Mouse (Mus musculus): ENCODE measurements around the gene Ramp2. TPM values are rescaled to one million over a fixed set of nuclear protein-coding genes. Genes with fewer than 3 reads are reported as not detected.

Gene Ramp2
- total RNA-seq, 2 experiments from 2014 or later, result 31.8 to 51.8 TPM

DNA sequence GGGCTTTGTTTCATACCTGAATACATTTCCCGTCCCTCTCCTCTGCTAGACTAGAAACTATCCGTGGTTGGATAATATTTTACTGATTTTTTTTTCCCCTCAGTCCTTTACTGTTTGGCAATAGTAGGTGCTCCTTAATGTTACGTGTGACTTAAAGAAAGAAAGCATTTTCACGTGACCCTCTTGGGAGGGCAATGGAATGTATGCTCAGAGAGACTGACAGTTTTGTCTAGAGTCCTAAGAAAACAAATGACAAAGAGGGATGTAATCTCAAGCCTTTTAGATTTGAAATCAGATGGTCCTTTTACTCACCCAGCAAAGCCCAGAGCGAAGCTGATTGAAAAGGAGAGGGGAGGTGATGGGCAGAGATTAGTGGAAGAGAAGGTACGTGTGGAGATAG is 20.1 kb downstream of the Ramp2 start:
- DNase-seq, result no peak

DNA sequence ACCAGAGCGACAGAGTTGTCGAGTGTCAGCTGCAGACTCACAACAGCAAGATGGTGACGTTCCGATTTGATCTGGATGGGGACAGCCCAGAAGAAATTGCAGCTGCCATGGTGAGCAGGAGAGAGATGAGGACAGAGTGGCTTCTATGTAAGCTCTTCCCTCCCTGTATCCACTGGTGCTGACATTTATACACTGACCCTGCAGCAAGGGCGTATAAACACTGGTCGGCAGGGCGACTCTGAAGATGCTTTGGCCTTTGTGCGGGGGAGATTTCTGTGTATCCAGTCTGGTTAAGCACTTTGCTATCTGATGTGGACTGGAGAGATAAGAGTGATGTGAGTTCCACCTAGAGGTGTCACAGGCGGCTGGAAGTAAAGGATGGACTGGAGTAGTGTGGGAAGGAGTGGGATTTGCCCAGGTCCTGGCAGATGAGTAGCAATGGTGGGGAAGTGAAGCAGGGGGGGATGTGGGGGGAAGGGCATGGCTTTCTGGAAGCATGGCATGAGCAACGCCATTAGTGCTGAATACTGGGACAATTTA is 23.8 kb downstream of the Ramp2 start:
- DNase-seq, result no peak

DNA sequence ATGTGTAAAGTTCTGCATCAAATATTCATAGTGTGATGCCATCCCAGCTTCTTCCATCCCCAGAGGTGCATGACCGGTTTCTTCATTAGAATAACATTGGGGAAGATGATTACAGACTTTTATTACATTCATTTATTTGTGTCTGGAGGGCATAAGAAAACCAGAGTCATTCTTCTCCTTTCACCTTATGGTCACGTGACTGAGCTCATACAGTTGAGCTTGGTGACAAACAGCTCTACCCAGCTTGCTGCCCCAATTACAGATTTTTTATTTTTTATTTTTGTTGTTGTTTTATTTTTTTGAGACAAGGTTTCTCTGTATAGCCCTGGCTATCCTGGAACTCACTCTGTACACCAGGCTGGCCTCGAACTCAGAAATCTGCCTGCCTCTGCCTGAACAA is 26.6 kb downstream of the Ramp2 start:
- no peak for DNase-seq

GRCm38 (mm10) chr11:101275309-101275708 is 29.5 kb downstream of the Ramp2 start:
- DNase-seq, result no peak

GRCm38 (mm10) chr11:101276319-101277070 is 30.7 kb downstream of the Ramp2 start:
- no peak for DNase-seq

DNA sequence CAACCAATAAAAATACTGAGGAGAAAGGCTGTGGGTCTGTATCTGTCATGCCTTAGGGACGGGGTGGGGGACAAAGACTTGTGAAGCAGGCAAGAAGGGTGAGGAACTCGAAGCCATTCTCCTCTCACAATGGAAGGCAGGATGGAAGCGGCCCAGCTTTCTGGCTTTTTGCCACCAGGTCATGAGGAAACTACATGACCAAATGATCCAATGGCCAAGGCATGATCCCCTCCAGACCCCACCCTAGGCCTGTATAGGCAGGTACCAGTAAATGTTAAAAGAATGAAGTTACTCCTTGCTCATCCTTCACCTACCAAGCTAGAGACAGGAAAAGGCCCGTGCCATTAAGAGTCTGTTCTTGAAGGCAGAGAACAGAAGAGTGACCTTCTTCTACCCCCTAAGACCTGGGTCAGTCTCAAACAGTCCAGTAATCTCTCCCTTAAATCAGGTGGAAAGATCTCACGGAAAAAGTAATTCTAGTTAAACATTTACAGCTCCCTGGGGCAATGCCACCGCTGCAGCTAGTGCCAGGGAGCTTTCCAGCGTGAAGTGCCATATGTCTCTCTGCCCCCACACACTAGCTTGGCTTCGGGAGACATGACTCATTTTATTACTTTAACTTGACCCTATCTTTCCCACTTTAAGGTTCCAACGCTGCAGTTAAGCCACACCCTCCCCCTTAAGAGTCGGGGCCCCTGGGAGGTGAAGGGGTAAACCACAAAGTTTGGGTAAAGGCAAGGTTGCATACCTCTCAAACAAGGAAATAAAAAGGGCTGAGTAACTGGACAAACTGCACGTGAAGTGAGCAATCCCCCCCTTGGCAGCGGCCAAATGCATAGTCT is 31.8 kb downstream of the Ramp2 start:
- no peak for DNase-seq

DNA sequence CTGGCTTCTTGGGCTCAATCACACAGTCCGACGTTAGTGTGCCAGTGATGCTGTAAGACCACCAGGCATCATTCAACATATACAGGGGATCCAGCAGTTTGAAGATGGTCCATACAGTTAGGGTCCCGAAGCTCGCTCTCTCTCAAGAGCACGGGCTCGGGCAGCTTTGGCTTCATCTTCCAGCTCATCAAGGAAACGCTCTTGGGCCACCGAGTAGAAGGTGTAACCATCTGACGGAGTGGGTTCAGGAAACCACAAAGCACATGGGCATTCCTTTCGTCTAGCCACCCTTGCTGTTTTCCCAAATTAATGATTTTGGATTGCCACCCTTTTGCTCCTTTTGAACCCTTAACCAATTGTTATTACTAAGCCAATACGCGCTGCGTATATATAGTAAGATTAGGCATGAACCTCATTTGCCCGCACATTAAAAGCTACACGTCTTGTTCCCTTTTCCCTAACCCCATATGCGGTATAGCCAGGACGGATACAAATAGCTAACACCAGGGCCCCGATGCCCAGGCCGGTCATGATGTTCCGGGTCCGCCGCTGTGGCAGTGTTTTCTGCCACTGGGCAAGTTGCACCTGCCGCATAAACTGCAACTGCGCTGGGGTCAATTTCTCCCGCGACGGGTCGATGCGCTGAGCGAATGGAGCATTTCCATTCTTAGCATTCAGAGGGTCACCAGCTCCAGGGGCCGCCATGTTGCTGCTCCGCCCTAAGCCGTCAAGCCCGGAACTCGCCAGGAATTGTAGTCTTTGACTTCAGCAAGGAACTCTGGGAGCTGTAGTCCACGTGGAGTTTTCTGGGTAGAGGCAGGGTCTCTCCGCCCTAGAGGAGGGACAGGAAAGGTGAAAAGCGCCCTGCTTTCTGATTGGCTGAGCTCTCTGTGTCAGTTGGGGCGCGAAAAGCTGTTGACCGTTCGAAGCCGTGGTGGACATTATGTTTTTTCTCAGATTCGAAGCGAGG is 32.7 kb downstream of the Ramp2 start, which contains the start of the genes Cntd1 and Coa3:
TSS of gene Cntd1 (plus strand) at position 790 of the 970 bp plus-strand sequence.
TSS of gene Coa3 (minus strand) at position 892 of the 970 bp plus-strand sequence.
- peak; percentile 81 for DNase-seq

- no peak for DNase-seq
These were observed 33.4 kb downstream of the Ramp2 start for GRCm38 (mm10) chr11:101279193-101279569.

DNA sequence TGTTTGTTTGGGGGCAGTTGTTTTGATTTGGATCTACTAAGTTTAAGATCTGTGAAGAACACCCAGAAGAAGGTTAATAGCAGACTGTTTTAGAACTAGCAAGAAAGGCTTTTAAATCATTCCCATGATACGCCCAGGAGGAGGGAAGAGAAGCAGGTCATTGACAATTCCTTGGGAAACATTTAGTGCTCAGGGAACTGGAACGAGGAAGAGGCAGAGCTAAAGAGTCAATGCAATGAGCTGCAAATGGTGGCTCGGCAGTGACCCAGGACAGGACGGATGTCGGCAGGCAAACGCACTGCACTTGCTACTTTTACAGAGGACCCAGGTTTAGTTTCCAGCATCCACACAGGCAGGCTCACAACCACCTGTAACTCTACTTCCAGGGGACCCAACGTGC is 35.0 kb downstream of the Ramp2 start:
- no peak for DNase-seq

GRCm38 (mm10) chr11:101282896-101283295 is 37.1 kb downstream of the Ramp2 start:
- DNase-seq, result no peak

- no peak for DNase-seq
These were observed 38.0 kb downstream of the Ramp2 start for GRCm38 (mm10) chr11:101283805-101284204.

DNA sequence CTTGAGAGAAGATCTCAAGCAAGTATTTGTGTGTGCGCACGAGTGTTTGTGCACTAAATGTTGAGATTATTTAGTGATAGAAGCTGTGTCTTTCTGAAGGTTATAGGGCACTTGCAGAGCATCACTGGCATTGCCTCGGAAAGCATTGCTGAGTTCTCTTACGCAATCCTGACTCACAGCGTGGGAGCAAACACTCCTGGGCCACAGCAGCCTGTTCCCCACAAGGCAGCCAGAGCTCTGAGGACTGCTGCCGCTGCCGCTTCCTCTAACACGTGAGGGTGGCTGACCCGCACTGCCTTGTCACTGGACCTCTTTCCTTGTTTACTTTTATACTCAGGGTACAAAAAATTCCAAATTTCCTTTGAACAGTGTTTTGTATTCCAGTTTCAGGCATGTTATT is 41.5 kb downstream of the Ramp2 start:
- DNase-seq, result no peak

DNA sequence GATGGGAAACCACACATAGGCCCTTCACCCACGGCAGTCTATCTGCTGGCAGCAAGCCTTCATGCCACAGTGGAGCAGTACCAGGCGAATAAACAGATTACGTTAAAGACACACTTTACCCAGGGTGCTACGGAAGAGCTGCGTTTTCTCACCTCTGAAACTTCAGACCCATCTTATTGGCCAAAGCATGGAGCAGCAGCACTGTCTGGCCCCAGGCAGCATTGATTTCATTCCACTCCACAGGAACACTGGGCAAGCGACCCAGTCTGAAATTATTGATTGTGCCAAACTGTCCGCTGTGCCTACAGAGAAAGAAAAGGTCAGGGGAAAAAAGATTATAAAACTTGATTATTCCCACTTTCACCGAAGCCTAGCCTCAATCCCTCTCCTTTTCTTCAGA is 45.4 kb downstream of the Ramp2 start:
- no peak for DNase-seq

GRCm38 (mm10) chr11:101295191-101295590 is 49.4 kb downstream of the Ramp2 start:
- DNase-seq, result no peak

DNA sequence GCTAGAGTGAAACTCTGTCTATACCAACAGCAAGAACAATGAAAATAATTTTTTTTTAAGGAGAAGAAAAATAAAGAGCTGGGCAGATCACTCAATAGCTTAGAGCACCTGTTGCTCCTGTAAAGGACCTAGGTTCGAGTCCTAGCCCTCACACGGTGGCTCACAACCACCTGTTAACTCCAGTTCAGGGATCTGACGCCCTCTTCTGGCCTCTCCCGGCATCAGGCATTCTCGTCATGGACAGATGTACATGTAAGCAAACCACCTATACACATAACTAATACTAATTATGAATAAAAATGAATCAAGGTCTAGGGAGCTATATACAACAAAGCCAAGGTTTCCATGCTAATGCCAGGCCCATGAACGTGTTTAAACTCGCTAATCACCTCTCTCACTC is 55.1 kb downstream of the Ramp2 start:
- DNase-seq, result no peak

DNA sequence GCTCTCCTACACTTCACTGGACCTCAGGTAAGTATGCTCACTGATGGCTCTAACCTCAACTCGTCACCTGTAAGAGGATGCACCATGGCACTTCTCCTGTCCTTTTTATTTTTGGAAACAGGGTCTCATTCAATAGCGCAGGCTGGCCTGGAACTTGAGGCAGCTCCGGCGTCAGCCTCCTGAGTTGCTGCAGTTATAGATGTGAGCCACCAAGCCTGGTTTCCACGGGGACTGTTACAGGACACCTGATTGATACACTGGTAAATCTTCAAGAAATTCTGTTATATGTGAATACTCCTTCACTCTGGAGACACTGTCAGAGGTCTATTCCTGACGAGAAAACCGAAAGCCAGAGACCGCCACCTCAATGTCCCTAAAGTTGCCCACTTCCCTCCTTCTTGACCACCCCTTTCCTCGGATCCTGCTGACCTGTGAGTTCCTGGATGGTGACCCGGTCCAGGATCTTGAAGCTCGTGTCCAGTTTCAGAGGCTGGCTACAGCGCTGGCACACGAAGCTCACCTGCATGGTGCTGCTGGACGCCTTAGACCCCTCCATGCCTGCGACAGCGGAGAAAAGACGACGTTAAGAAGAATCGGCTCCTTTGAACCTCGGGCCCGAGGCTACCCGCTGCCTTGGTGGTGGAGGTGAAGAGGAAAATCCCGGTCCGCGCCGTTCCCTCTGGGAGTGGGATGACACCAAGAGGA is 55.6 kb downstream of the Ramp2 start:
- no peak for DNase-seq

GRCm38 (mm10) chr11:101302004-101302798 is 56.4 kb downstream of the Ramp2 start, which contains the start of gene Becn1:
Becn1 (minus strand) TSS chr11:101302286.
- DNase-seq, result peak; percentile 88

DNA sequence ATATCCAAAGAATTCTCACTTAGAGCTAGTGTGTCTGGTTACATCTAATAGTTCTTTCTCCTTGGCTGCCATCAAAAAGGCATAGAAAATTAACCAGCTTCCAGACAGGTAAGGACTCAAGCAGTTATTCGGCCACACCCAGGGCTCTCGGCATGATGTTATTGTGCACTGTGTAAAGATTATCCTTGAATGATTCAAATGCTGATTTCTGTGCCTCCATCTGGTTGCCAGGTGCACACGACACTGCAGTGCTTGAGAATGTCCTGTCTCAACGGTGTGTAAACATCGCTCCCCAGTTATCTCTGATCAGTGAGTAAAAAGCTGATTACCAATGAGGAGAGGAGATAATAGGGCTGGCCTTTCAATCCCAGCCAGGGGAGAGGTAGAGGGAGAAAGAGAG is 61.9 kb downstream of the Ramp2 start:
- DNase-seq, result no peak

All from gastrocnemius, postnatal 25 days (tissue).